Mouse (Mus musculus): ENCODE measurements at regions not wholly inside any gene's neighbourhood (a gene's known extent, or its start where the extent isn't known, plus 50 kb on each side); places are given as distances from the start of the nearest gene placed in this dataset.

- ChIA-PET POLR2A (no interaction called here), CTCF (no interaction called here)
Measured at GRCm38 (mm10) chr15:63265845-63266244, 579.1 kb downstream of the Gsdmc2 start.

- ChIA-PET POLR2A (no interaction called here), CTCF (no interaction called here)
Measured at GRCm38 (mm10) chr15:63255736-63256135, 589.2 kb downstream of the Gsdmc2 start.

- CTCF ChIA-PET = no interaction called here
- POLR2A ChIA-PET = no interaction called here
Measured at GRCm38 (mm10) chr15:63252781-63253340, 592.1 kb downstream of the Gsdmc2 start.

- CTCF ChIA-PET = no interaction called here
- POLR2A ChIA-PET = no interaction called here
Measured at GRCm38 (mm10) chr15:63238601-63239000, 606.4 kb downstream of the Gsdmc2 start.

GRCm38 (mm10) chr15:63218393-63219060 lies 626.5 kb downstream of the Gsdmc2 start:
- ChIA-PET CTCF (no interaction called here), POLR2A (interaction anchor here in 1 of 4 experiments (0.6 kb wide), 1 partner anchor 13 kb away, joined by 4 read pairs; no protein-coding TSS in a partner anchor)

GRCm38 (mm10) chr15:63205150-63205549 lies 639.8 kb downstream of the Gsdmc2 start:
- ChIA-PET POLR2A (interaction anchor here in 1 of 4 experiments (0.7 kb wide), 1 partner anchor 13 kb away, joined by 4 read pairs; no protein-coding TSS in a partner anchor), CTCF (no interaction called here)

- ChIA-PET CTCF (no interaction called here), POLR2A (interaction anchor here in 1 of 4 experiments (0.7 kb wide), 1 partner anchor 180 kb away, joined by 3 read pairs; no protein-coding TSS in a partner anchor)
Measured at GRCm38 (mm10) chr15:63195031-63195430, 649.9 kb downstream of the Gsdmc2 start.

GRCm38 (mm10) chr15:63194492-63194797 lies 650.5 kb downstream of the Gsdmc2 start:
- POLR2A ChIA-PET = interaction anchor here in 1 of 4 experiments (0.7 kb wide), 1 partner anchor 181 kb away, joined by 3 read pairs; no protein-coding TSS in a partner anchor
- CTCF ChIA-PET = no interaction called here

- ChIA-PET CTCF (no interaction called here), POLR2A (interaction anchor here in 1 of 4 experiments (0.7 kb wide), 1 partner anchor 182 kb away, joined by 3 read pairs; no protein-coding TSS in a partner anchor)
Measured at GRCm38 (mm10) chr15:63193617-63194491, 651.1 kb downstream of the Gsdmc2 start.

- CTCF ChIA-PET = no interaction called here
- POLR2A ChIA-PET = no interaction called here
Measured at GRCm38 (mm10) chr15:63191731-63192130, 653.2 kb downstream of the Gsdmc2 start.

- POLR2A ChIA-PET = no interaction called here
- CTCF ChIA-PET = no interaction called here
Measured at GRCm38 (mm10) chr15:63190086-63190485, 654.9 kb downstream of the Gsdmc2 start.

GRCm38 (mm10) chr15:63171003-63171402 lies 674.0 kb downstream of the Gsdmc2 start:
- ChIA-PET POLR2A (no interaction called here), CTCF (no interaction called here)

- CTCF ChIA-PET = no interaction called here
- POLR2A ChIA-PET = no interaction called here
Measured at GRCm38 (mm10) chr15:63170171-63170570, 674.8 kb downstream of the Gsdmc2 start.

GRCm38 (mm10) chr15:63166411-63166810 lies 678.6 kb downstream of the Gsdmc2 start:
- ChIA-PET POLR2A (no interaction called here), CTCF (no interaction called here)

- CTCF ChIA-PET = no interaction called here
- POLR2A ChIA-PET = interaction anchor here in 1 of 4 experiments (0.6 kb wide), 1 partner anchor 107 kb away, joined by 3 read pairs; no protein-coding TSS in a partner anchor
Measured at GRCm38 (mm10) chr15:63163550-63164279, 681.3 kb downstream of the Gsdmc2 start.

GRCm38 (mm10) chr15:63162881-63163549 lies 682.0 kb downstream of the Gsdmc2 start:
- POLR2A ChIA-PET = interaction anchor here in 1 of 4 experiments (0.6 kb wide), 1 partner anchor 108 kb away, joined by 3 read pairs; no protein-coding TSS in a partner anchor

GRCm38 (mm10) chr15:63123123-63123688 lies 721.8 kb downstream of the Gsdmc2 start:
- CTCF ChIA-PET = no interaction called here
- POLR2A ChIA-PET = no interaction called here

More at GRCm38 (mm10) chr15:63162881-63163549, 682.0 kb downstream of the Gsdmc2 start:
- CTCF ChIA-PET = no interaction called here

- ChIA-PET POLR2A (no interaction called here), CTCF (no interaction called here)
Measured at GRCm38 (mm10) chr15:63112918-63113317, 732.1 kb downstream of the Gsdmc2 start.

GRCm38 (mm10) chr15:63100093-63100492 lies 744.9 kb downstream of the Gsdmc2 start:
- ChIA-PET POLR2A (no interaction called here), CTCF (no interaction called here)

Measured in embryonic stem cell, embryonic (primary cell).